Mouse (Mus musculus) MEL (cell line): ENCODE measurements around the gene Casp6. TPM values are rescaled to one million over a fixed set of nuclear protein-coding genes. Genes with fewer than 3 reads are reported as not detected.

Experiments
- DNase-seq: peaks from one replicate; pipeline ENCODE4 v3.0.0; 2011; ENCODE audit warnings: low read depth, low spot score
- H3K27ac ChIP-seq: 2 replicates; pipeline ENCODE4 v1.5.1; 2012; ENCODE audit warnings: low read depth, mild to moderate bottlenecking, control low read depth, low read length, moderate library complexity; ENCODE audit not compliant: control insufficient read depth
- H3K27me3 ChIP-seq, 2 experiments: fragments of 150-350 bp in 1 of 2; sonication (generic) in 1 of 2; 2 replicates each; pipeline ENCODE4 v1.6.1; 2012; ENCODE audit warnings: low read length in 2 of 2, mild to moderate bottlenecking in 2 of 2, improper control_type of control experiment in 1 of 2, moderate library complexity in 1 of 2; ENCODE audit not compliant: insufficient read depth in 2 of 2, control insufficient read depth in 1 of 2
- H3K36me3 ChIP-seq, 2 experiments: 2 replicates each; pipeline ENCODE4 v1.6.1; 2012 to 2014; ENCODE audit warnings: low read length in 2 of 2, improper control_type of control experiment in 1 of 2, inconsistent platforms in 1 of 2, mild to moderate bottlenecking in 1 of 2; ENCODE audit not compliant: insufficient read depth in 2 of 2, control insufficient read depth in 1 of 2
- H3K4me1 ChIP-seq, 2 experiments: fragments of 150-350 bp in 1 of 2; sonication (generic) in 1 of 2; 2 replicates each; pipeline ENCODE4 v1.6.1; 2012; ENCODE audit warnings: low read length in 2 of 2, improper control_type of control experiment in 1 of 2, mild to moderate bottlenecking in 1 of 2; ENCODE audit not compliant: insufficient read depth in 2 of 2, control insufficient read depth in 1 of 2
- H3K4me3 ChIP-seq, 2 experiments: fragments of 150-350 bp in 1 of 2; sonication (generic) in 1 of 2; 2 replicates each; pipeline ENCODE4 v1.5.1; 2012; ENCODE audit warnings: low read depth in 2 of 2, low read length in 2 of 2, mild to moderate bottlenecking in 2 of 2, moderate library complexity in 2 of 2, control low read depth in 1 of 2, improper control_type of control experiment in 1 of 2; ENCODE audit not compliant: control insufficient read depth in 1 of 2, insufficient read depth in 1 of 2
- H3K79me2 ChIP-seq: 2 replicates; pipeline ENCODE4 v1.6.1; 2012; ENCODE audit warnings: mild to moderate bottlenecking, low read length, moderate library complexity; ENCODE audit not compliant: control insufficient read depth, poor library complexity, insufficient read depth
- H3K9ac ChIP-seq: 2 replicates; pipeline ENCODE4 v1.6.1; 2012; ENCODE audit warnings: low read depth, mild to moderate bottlenecking, control low read depth, low read length, moderate library complexity; ENCODE audit not compliant: control insufficient read depth, poor library complexity, severe bottlenecking
- H3K9me3 ChIP-seq: fragments of 150-350 bp; sonication (generic); replicated peaks from 2 replicates; pipeline ENCODE4 v1.6.1; 2012; ENCODE audit warnings: mild to moderate bottlenecking, low read length, improper control_type of control experiment, moderate library complexity; ENCODE audit not compliant: insufficient read depth
- BHLHE40 ChIP-seq: IDR thresholded peaks from 2 replicates; pipeline ENCODE4 v1.6.1; 2012; ENCODE audit warnings: low read depth, mild to moderate bottlenecking, inconsistent platforms, low read length, improper control_type of control experiment, borderline replicate concordance
- CHD2 ChIP-seq: IDR thresholded peaks from 2 replicates; pipeline ENCODE4 v1.6.1; 2011; ENCODE audit warnings: low read length, improper control_type of control experiment
- CTCF ChIP-seq, 3 experiments: IDR thresholded peaks in 2 of 3; conservative IDR thresholded peaks in 1 of 3; 2 replicates each; pipeline ENCODE4 v1.5.1; 2011 to 2012; ENCODE audit warnings: low read length in 3 of 3, low read depth in 2 of 3, mild to moderate bottlenecking in 2 of 3, improper control_type of control experiment in 1 of 3, inconsistent platforms in 1 of 3, mixed read lengths in 1 of 3, moderate library complexity in 1 of 3; ENCODE audit not compliant: control insufficient read depth in 1 of 3, insufficient read depth in 1 of 3, poor library complexity in 1 of 3, severe bottlenecking in 1 of 3
- E2F4 ChIP-seq: IDR thresholded peaks from 2 replicates; pipeline ENCODE4 v1.6.1; 2011; ENCODE audit warnings: low read depth, low read length, improper control_type of control experiment, borderline replicate concordance
- EP300 ChIP-seq, 2 experiments: IDR thresholded peaks; 2 replicates each; pipeline ENCODE4 v1.6.1; 2011; ENCODE audit warnings: improper control_type of control experiment in 2 of 2, low read length in 2 of 2, low read depth in 1 of 2, mild to moderate bottlenecking in 1 of 2
- GATA1 ChIP-seq: IDR thresholded peaks from 2 replicates; pipeline ENCODE4 v1.6.1; 2011; ENCODE audit warnings: low read depth, low read length, improper control_type of control experiment
- HCFC1 ChIP-seq: IDR thresholded peaks from 2 replicates; pipeline ENCODE4 v1.6.1; 2012; ENCODE audit warnings: low read depth, mild to moderate bottlenecking, inconsistent platforms, low read length, improper control_type of control experiment, moderate library complexity
- MAFK ChIP-seq: IDR thresholded peaks from 2 replicates; pipeline ENCODE4 v1.6.1; 2011; ENCODE audit warnings: low read depth, mild to moderate bottlenecking, low read length, improper control_type of control experiment, borderline replicate concordance
- MAZ ChIP-seq: IDR thresholded peaks from 2 replicates; pipeline ENCODE4 v1.6.1; 2012; ENCODE audit warnings: low read depth, mild to moderate bottlenecking, inconsistent platforms, low read length, improper control_type of control experiment
- MEF2A ChIP-seq: IDR thresholded peaks from 2 replicates; pipeline ENCODE4 v1.6.1; 2014; ENCODE audit warnings: low read depth, mild to moderate bottlenecking, inconsistent platforms, low read length, improper control_type of control experiment; ENCODE audit not compliant: poor library complexity, insufficient replicate concordance, severe bottlenecking; ENCODE audit errors: extremely low read depth
- MYB ChIP-seq: IDR thresholded peaks from 2 replicates; pipeline ENCODE4 v1.6.1; 2011; ENCODE audit warnings: mild to moderate bottlenecking, low read depth, low read length, improper control_type of control experiment
- MYC ChIP-seq: IDR thresholded peaks from 2 replicates; pipeline ENCODE4 v1.6.1; 2011; ENCODE audit warnings: low read depth, mild to moderate bottlenecking, low read length, improper control_type of control experiment, moderate library complexity
- POLR2A ChIP-seq, 2 experiments: IDR thresholded peaks; 2 replicates each; pipeline ENCODE4 v1.6.1; 2011 to 2012; ENCODE audit warnings: low read length in 2 of 2, mild to moderate bottlenecking in 2 of 2, control low read depth in 1 of 2, improper control_type of control experiment in 1 of 2, low read depth in 1 of 2, moderate library complexity in 1 of 2; ENCODE audit not compliant: control insufficient read depth in 1 of 2, insufficient read depth in 1 of 2, poor library complexity in 1 of 2
- POLR2AphosphoS2 ChIP-seq: IDR thresholded peaks from 2 replicates; pipeline ENCODE4 v1.6.1; 2011; ENCODE audit warnings: low read length, improper control_type of control experiment
- RCOR1 ChIP-seq: IDR thresholded peaks from 2 replicates; pipeline ENCODE4 v1.6.1; 2012; ENCODE audit warnings: low read depth, mild to moderate bottlenecking, inconsistent platforms, low read length, improper control_type of control experiment
- SIN3A ChIP-seq: IDR thresholded peaks from 2 replicates; pipeline ENCODE4 v1.6.1; 2012; ENCODE audit warnings: low read length, improper control_type of control experiment, inconsistent platforms
- TCF12 ChIP-seq: IDR thresholded peaks from 2 replicates; pipeline ENCODE4 v1.6.1; 2014; ENCODE audit warnings: low read depth, mild to moderate bottlenecking, inconsistent platforms, low read length, improper control_type of control experiment, moderate library complexity
- USF2 ChIP-seq, 2 experiments: IDR thresholded peaks; 2 replicates each; pipeline ENCODE4 v1.6.1; 2011 to 2012; ENCODE audit warnings: improper control_type of control experiment in 2 of 2, low read length in 2 of 2, borderline replicate concordance in 1 of 2, inconsistent platforms in 1 of 2, low read depth in 1 of 2, mild to moderate bottlenecking in 1 of 2; ENCODE audit not compliant: insufficient read depth in 1 of 2
- ZC3H11A ChIP-seq: IDR thresholded peaks from 2 replicates; pipeline ENCODE4 v1.6.1; 2012; ENCODE audit warnings: low read depth, mild to moderate bottlenecking, inconsistent platforms, low read length, improper control_type of control experiment
- polyA plus RNA-seq, 2 experiments: library from polyadenylated mRNA; stranded (reverse) in 1 of 2; unstranded in 1 of 2; fragments of >175 nt in 1 of 2; fragments of >200 nt in 1 of 2; gene quantifications; 2 replicates each; pipeline versions ENCODE4 v1.2.1 to v1.2.4; 2012; ENCODE audit warnings: low replicate concordance in 2 of 2, low read depth in 1 of 2; ENCODE audit not compliant: insufficient read length in 2 of 2, insufficient read depth in 1 of 2, missing spikeins in 1 of 2
- total RNA-seq: library from RNA; depleted of rRNA; stranded (reverse); fragments of 300-350 nt; gene quantifications from 2 replicates; pipeline ENCODE4 v1.2.3, GENCODE M21; 2012; rRNA removed

Casp6 gene
- total and polyA plus RNA-seq, 3 experiments, result 8.7 to 34.2 TPM; not detected in 1

- 0 out of 4 replicates have a peak, but pooled peaks cover 0 to 1% of the 10 kb centered on the region in 2 experiments for H3K27me3 ChIP-seq
- no peak overlapping the region for H3K9ac ChIP-seq
- DNase-seq, result peak; percentile 13
- no peaks in the 10 kb centered on the region for H3K79me2 ChIP-seq
- no peaks in the 10 kb centered on the region for H3K9me3 ChIP-seq
- H3K4me3 ChIP-seq, result no peak overlapping the region
- H3K27ac ChIP-seq, result no peak overlapping the region
- H3K36me3 ChIP-seq, result no peaks in the 10 kb centered on the region
- TF ChIP-seq E2F4, result no peak
- no peak for TF ChIP-seq BHLHE40
- no peak for TF ChIP-seq MEF2A
- TF ChIP-seq MAFK, result no peak
- TF ChIP-seq RCOR1, result no peak
- TF ChIP-seq SIN3A, result no peak
- no peak for TF ChIP-seq CHD2
- TF ChIP-seq TCF12, result no peak
- no peak for TF ChIP-seq POLR2AphosphoS2
- TF ChIP-seq MYB, result no peak
- TF ChIP-seq CTCF (IDR thresholded peaks at IDR 0.05 in 2 of 3, conservative IDR thresholded peaks at IDR 0.05 in 1 of 3; ENCODE audit: control insufficient read depth in 1 of 3, insufficient read depth in 1 of 3, low read depth in 2 of 3, low read length in 3 of 3, poor library complexity in 1 of 3, severe bottlenecking in 1 of 3), result no peak
- TF ChIP-seq USF2 (IDR thresholded peaks at IDR 0.05; ENCODE audit: borderline replicate concordance in 1 of 2, insufficient read depth in 1 of 2, low read depth in 1 of 2, low read length in 2 of 2), result no peak
- TF ChIP-seq MYC, result no peak
- TF ChIP-seq MAZ, result no peak
- TF ChIP-seq ZC3H11A, result no peak
- TF ChIP-seq GATA1, result no peak
- TF ChIP-seq HCFC1, result no peak
- H3K4me1 ChIP-seq, result no peaks in the 10 kb centered on the region
These were observed 52.1 kb downstream of the Casp6 start for GRCm38 (mm10) chr3:129953296-129953695.

GRCm38 (mm10) chr3:129962533-129962932 is 61.3 kb downstream of the Casp6 start:
- Histone ChIP-seq H3K79me2 (no peaks in the 10 kb centered on the region), H3K27me3 (peaks cover 0 to 2% of the 10 kb centered on the region in 2 experiments; a peak in 1 of 4 replicates), H3K4me1 (no peaks in the 10 kb centered on the region), H3K9ac (no peak overlapping the region), H3K27ac (no peak overlapping the region), H3K4me3 (no peak overlapping the region), H3K36me3 (no peaks in the 10 kb centered on the region), H3K9me3 (no peaks in the 10 kb centered on the region)
- no peak for DNase-seq
- TF ChIP-seq POLR2A (IDR thresholded peaks at IDR 0.05; ENCODE audit: control insufficient read depth in 1 of 2, insufficient read depth in 1 of 2, low read depth in 1 of 2, low read length in 2 of 2, poor library complexity in 1 of 2) (no peak), GATA1 (no peak), ZC3H11A (no peak), EP300 (IDR thresholded peaks at IDR 0.05; ENCODE audit: low read depth in 1 of 2, low read length in 2 of 2) (no peak)

Other genes starting within 250 kb of the Casp6 start
- 1.5 and 1.8 TPM in 2 replicates for gene Egf, start 146.1 kb upstream of the Casp6 start, total RNA-seq
- 1 to 10 TPM in 1 of 2 experiments, not detected in 1; 3.1 TPM for gene Egf, start 146.1 kb upstream of the Casp6 start, polyA plus RNA-seq
- gene Lrit3, start 97.4 kb upstream of the Casp6 start, total RNA-seq, result not detected in 2 replicates
- not detected for gene Lrit3, start 97.4 kb upstream of the Casp6 start, polyA plus RNA-seq
- 0.19 TPM in 1 of 2 replicates, not detected in the other for gene Rrh, start 78.8 kb upstream of the Casp6 start, total RNA-seq
- under 1 TPM in 1 of 2 experiments, not detected in 1; 0.11 TPM for gene Rrh, start 78.8 kb upstream of the Casp6 start, polyA plus RNA-seq
- 87.1 and 97.3 TPM in 2 replicates for gene Gar1, start 70.0 kb upstream of the Casp6 start, total RNA-seq
- 100 to 1,000 TPM; 461 to 473 TPM for gene Gar1, start 70.0 kb upstream of the Casp6 start, polyA plus RNA-seq
- not detected in 2 replicates for gene Cfi, start 65.5 kb upstream of the Casp6 start, total RNA-seq
- gene Cfi, start 65.5 kb upstream of the Casp6 start, polyA plus RNA-seq, result under 1 TPM in 1 of 2 experiments, not detected in 1; 0.06 TPM
- 93.5 and 101 TPM in 2 replicates for gene Pla2g12a, start 22.8 kb upstream of the Casp6 start, total RNA-seq
- 100 to 1,000 TPM in 1 of 2 experiments, 10 to 100 TPM in 1; 89.8 to 251 TPM for gene Pla2g12a, start 22.8 kb upstream of the Casp6 start, polyA plus RNA-seq
- gene Mcub, start 68.8 kb downstream of the Casp6 start, total RNA-seq, result not detected in 2 replicates
- gene Mcub, start 68.8 kb downstream of the Casp6 start, polyA plus RNA-seq, result not detected
- gene Sec24b, start 160.1 kb downstream of the Casp6 start, total RNA-seq, result 18.6 and 29.2 TPM in 2 replicates
- 10 to 100 TPM; 54.4 to 56.3 TPM for gene Sec24b, start 160.1 kb downstream of the Casp6 start, polyA plus RNA-seq
- not detected in 2 replicates for gene Col25a1, start 230.1 kb downstream of the Casp6 start, total RNA-seq
- gene Col25a1, start 230.1 kb downstream of the Casp6 start, polyA plus RNA-seq, result not detected